Mouse (Mus musculus) frontal cortex, adult (tissue): Measurements from ENCODE around the gene Plekhg1.

ENCODE experiments used
- ATAC-seq: cut with Nextera tagmentation; 2 replicates; pipeline ENCODE4 v1.9.2; 2017; ENCODE audit warnings: mild to moderate bottlenecking, moderate library complexity, mixed read lengths; ENCODE audit not compliant: low TSS enrichment

Plekhg1 gene

GRCm38 (mm10) chr10:3949306-3949705, 209.1 kb downstream of the Plekhg1 start:
- no peak for ATAC-seq

DNA sequence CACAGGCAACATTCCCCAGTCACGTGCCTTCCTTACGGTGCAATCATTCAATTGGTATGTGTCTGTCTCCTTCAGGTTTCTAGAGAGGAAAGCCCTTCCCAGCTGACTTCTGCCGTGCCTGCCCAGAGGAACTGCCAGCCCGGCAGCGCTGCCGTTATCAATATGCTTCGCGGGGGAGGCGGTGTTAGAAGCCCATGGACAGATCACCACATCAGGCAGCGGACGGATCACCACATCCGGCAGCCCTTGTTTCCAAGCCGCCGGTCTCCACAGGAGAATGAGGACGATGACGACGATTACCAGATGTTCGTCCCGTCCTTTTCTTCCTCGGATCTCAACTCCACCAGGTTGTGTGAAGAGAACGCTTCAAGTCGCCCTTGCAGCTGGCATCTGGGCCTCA, 216.3 kb downstream of the Plekhg1 start:
- no peak for ATAC-seq

- ATAC-seq: no peak
These were observed 218.4 kb downstream of the Plekhg1 start for GRCm38 (mm10) chr10:3958591-3958990.

GRCm38 (mm10) chr10:3969026-3969425, 228.9 kb downstream of the Plekhg1 start:
- no peak for ATAC-seq

GRCm38 (mm10) chr10:3972237-3972636, 232.1 kb downstream of the Plekhg1 start:
- no peak for ATAC-seq

DNA sequence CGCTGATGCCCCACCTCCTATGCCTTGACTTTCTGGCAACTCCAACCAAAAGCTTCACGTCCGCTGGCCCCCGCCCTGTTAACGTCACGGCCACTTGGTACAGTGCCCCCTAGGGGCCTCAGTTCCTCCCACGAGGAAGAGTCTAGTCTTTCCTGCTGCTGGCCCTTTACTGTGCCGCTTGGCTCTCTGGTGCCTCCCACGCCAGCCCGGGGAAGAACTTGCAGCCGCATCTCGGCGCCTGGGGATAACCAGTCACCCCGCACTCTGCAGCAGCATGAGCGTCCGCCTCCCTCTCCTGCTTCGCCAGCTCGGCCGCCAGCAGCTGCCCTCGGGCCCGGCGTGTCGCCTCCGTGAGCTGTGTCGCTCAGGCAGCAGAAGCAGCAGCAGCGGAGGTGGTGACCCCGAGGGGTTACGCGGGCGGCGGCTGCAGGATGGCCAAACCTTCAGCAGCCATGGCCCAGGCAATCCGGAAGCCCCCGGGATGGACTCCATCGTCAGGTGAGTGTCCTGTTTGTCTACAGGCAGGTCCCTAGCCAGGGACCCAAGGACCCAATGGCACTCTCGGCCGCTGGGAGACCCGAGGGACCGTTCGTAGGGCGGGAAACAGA, 232.9 kb downstream of the Plekhg1 start, which contains the start of gene Mthfd1l:
Gene Mthfd1l (plus strand): TSS at position 138 of the 608 bp plus-strand sequence.
- ATAC-seq: peak; percentile 86

DNA sequence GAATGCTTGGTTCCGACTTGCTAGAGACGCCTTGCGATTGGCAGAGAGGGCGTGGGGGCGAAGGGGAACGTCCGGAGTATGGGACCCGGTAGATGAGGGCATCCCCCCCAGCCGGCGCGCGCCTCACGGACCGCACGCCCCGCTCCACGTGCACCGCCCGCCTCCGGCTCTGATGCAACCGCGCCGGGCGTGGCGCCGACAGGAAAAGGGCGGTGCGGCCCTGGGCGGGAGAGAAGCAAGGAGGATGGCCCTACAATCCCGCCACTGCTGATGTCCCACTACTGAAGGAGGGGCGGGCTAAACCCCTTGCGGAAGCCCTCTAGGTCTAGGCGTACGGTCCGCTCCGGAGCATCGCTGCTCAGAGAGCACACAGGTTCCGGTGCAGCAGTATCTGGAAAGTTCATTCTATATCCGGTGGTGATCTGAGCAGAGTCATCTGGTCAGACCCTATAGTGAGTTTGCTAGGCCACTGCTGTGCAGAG, 233.5 kb downstream of the Plekhg1 start:
- peak; percentile 78 for ATAC-seq

- ATAC-seq: no peak
These were observed 234.2 kb downstream of the Plekhg1 start for GRCm38 (mm10) chr10:3974380-3974779.

GRCm38 (mm10) chr10:3975898-3976622, 235.9 kb downstream of the Plekhg1 start:
- ATAC-seq: no peak

DNA sequence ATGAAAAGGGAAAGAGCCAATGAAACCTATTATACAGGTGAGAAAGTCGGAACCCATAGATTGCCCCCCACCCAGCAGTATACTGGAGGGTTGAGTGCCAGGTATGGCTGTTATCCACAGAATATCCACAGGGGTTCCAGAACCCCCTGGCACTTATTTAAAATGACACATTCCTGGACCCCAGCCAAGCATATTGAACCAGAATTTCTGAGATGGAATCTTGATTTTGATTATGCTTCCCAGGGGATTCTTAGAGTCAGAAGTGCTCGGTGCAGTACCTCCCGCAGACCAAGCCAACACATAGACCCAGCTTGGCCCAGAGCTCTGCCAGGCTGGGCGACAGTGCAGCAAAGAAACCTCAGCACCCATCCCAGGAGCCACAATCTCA, 236.5 kb downstream of the Plekhg1 start:
- no peak for ATAC-seq

DNA sequence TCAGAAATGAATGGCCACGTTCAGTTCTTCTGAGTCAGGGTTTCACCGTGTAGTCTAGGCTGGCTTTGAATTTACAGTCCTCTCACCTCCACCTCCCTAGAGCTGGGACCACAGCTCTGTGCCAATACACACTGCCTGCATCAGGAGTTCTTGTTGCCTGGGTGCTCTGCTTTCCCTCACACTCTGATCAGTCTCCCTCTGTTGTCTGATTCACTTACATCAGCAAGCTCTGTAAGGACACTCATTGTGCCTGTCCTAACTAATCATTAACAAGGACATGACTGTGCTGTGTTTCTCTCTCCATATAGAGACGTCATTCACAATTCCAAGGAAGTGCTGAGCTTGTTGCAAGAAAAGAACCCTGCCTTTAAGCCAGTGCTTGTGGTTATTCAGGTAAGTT, 238.2 kb downstream of the Plekhg1 start:
- 0 out of 2 replicates have a peak, but pooled peaks have one; percentile 17 for ATAC-seq

DNA sequence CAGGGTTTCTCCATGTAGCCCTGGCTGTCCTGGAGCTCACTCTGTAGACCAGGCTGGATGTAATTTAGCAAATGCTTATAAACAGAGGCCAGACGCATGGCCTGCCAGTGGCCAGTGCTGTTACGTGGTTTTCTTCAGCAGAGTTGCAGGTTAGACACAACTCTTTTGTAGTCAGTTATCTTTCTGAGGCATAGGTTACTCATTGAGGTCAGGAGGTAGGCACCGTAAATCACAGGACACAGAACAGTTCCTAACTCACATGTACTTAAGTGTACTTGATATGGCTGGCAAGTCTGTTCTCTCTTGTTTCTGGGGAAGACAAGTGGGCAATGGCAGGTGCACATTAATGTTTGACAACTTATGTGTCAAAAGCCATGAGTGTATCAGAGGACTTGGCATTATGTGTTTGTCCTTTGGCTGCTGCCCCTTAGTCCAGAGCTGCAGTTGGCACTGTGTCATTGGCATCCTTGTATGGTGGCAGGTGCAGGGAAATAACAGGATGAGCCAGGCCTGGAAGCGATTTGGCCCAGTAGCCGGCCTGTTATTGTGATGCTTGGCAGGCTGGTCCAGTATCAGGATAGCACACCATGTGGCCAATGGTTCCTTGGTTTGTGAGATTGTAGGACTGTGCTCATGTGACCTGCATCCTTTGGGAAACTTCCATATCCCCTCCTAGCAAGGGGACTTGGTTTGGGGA, 238.8 kb downstream of the Plekhg1 start:
- no peak for ATAC-seq

DNA sequence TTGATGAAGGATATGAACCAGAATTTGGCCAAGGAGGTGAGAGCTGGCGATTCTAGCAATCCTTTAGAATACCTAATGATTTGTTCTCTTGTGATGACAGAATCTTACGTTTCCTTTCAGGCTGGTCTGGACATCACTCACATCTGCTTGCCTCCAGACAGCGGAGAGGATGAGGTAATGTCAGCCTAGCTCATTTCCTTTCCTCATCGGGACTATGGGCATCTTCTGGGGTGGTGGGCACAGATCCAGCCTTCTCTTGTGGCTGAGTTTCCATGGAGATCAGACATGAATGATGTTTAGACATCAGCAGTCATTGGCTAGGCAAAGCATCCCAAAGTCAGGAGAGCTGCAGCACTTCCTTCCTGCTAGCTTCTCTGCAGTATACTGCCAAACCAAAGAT, 240.1 kb downstream of the Plekhg1 start:
- ATAC-seq: no peak

- ATAC-seq: no peak
These were observed 250.2 kb downstream of the Plekhg1 start for GRCm38 (mm10) chr10:3990295-3990883.

- ATAC-seq: no peak
These were observed 253.4 kb downstream of the Plekhg1 start for GRCm38 (mm10) chr10:3993365-3994102.

GRCm38 (mm10) chr10:3995277-3995676, 255.1 kb downstream of the Plekhg1 start:
- no peak for ATAC-seq

GRCm38 (mm10) chr10:3996170-3996876, 256.2 kb downstream of the Plekhg1 start:
- peak; percentile 88 for ATAC-seq

GRCm38 (mm10) chr10:3997851-3998426, 257.8 kb downstream of the Plekhg1 start:
- ATAC-seq: no peak

- ATAC-seq: no peak
These were observed 262.5 kb downstream of the Plekhg1 start for GRCm38 (mm10) chr10:4002711-4003110.

DNA sequence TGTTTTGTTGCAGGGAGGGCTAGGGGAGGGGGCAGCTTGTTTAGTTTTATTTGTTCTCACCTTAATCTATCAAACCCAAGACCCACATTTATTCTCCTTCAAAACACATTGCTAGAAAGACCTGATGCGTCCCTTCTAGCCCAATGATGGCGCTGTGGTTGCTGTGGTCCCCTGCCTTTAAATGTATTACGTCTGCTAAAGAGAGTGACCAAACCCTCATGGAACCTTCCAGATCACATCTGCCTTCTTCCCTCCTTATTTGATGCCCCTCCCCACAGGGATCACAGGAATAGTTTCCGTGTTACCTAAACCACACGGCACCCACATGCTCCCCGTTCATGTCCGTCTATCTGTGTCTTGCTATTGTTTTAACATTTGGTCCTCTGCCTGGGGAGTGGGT, 265.0 kb downstream of the Plekhg1 start:
- ATAC-seq: no peak
